Mouse (Mus musculus): ENCODE measurements around the gene Gm45015.

GRCm38 (mm10) chrX:73344346-73344745, 7.7 kb upstream of the Gm45015 start:
- TF ChIP-seq POLR2A (IDR thresholded peaks at IDR 0.05; ENCODE audit: low read depth, low read length) (no peak), CTCF (conservative IDR thresholded peaks at IDR 0.05 in 1 of 2, IDR thresholded peaks at IDR 0.05 in 1 of 2; ENCODE audit: low read depth in 2 of 2, low read length in 2 of 2) (no peak), MAX (IDR thresholded peaks at IDR 0.05; ENCODE audit: low read length) (no peak), CHD2 (IDR thresholded peaks at IDR 0.05; ENCODE audit: low read length) (no peak), USF1 (IDR thresholded peaks at IDR 0.05; ENCODE audit: low read depth, low read length) (no peak)

Measured in CH12.LX (cell line).